Mouse (Mus musculus) right cerebral cortex, postnatal 36 days (tissue): ENCODE measurements at regions not wholly inside any gene's neighbourhood (a gene's known extent, or its start where the extent isn't known, plus 50 kb on each side); places are given as distances from the start of the nearest gene placed in this dataset.

ENCODE experiments used
- DNase-seq, 2 experiments: peaks; one replicate each; pipeline ENCODE4 v3.0.0; 2022; ENCODE audit warnings: low spot score in 2 of 2, mixed read lengths in 1 of 2

DNA sequence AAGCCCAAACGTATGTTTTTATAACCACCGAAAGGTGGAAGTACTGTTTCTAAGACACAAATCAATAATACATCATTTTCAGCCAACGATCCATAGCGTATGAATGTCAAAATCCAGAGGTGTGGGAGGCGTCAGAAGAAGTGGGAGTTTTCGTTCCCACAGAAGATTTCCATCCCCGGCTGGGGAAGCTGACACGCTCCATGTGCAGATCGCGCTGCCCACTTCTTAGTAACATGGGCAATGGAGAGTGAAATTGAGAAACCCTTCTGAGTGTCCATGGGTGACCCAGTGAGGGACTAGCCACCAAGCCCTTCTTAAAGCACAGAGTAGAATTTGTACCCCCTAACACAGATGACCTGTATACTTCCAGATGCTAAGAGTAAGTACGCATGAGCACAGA, 110.1 kb upstream of the Sh3bp4 start:
- no peak for DNase-seq

DNA sequence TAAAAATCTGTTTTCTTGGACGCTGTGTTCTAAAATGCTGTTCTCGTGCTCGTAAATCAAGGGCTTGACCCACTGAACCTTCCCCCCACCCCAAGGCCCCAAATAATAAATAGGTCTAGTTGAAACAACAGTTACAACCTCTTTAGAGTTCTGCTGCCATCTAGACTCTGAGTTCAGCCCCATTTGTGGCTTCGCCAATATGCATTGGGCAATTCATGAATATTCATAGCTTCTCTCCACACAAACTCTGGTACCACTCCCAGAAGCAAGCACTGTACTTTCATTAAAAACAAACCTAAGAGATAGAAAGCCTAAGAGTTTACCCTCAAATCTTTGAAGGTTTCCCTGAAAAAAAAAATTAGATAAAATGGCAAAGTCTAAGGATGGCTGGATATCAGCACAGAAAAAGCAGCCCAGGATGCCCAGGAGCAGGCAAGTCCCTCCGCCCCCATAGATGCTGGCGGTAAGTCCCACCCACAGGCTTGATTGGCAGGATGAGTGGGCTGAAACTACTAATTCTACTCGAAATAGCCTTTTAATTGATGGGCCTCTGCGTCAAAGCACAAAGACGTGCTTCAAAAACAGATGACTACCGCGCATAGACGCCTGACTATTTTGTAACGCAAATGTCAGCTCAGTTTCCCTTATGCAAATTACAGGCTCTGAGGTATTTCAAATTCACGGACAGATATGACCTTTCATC, 106.0 kb upstream of the Sh3bp4 start:
- peak in 1 of 2 experiments; percentile 16 for DNase-seq

DNA sequence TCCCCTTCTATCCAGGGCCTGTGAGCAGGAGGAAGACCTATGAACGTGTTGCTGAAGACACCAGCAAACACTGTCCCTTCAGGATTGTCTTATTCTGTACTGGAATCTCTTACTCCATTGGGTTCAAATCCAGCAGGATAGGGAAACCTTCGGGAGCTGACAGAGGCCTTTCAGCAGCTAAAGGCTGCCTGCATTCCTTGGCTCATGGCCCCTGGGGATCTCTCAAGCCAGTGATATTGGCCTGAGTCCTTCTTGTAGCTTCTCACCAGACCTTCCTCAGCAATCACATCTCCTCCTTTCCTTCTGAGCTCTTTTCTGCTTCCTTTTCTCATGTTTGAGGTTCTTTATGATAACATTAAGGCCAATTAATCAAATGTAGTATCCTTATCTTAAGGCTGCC, 103.8 kb upstream of the Sh3bp4 start:
- no peak for DNase-seq

DNA sequence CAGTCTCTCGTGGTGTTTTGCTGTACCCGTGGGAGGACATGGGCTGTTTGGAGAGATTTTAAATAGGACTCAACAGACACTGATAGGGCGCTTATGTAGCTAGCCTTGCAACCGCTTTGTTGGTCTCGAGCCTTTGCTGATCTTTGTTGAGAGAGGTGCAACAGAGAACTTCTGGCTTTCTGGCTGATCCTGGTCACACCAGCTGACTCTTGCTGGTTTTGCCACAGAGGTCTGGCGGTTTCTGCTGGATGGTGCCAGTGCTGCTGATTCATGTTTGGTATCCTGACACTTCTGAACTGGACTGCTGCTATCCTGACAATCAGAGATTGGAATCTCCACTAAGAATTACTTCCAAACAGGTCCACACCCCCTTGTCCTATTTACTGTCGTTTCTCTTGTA, 102.1 kb upstream of the Sh3bp4 start:
- DNase-seq, result no peak

DNA sequence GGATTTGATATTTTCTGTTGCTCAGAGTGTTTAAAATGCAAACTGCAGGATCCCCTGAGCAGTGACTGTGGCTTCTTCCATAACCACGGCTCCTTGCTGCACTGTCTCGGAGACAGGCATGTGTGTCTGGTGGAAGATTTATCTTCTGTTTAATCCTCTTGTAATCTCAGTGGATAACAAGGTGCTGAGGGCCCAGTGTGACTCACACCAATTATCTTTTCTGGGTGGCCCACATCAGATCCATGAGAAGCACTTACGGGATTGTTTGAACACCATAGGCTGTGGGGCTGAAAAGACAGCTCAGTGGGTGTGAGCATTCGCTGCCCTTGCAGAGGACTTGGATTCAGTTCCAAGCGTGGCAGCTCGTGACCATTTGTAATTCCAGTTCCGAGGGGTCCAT, 101.2 kb upstream of the Sh3bp4 start:
- DNase-seq, result no peak

DNA sequence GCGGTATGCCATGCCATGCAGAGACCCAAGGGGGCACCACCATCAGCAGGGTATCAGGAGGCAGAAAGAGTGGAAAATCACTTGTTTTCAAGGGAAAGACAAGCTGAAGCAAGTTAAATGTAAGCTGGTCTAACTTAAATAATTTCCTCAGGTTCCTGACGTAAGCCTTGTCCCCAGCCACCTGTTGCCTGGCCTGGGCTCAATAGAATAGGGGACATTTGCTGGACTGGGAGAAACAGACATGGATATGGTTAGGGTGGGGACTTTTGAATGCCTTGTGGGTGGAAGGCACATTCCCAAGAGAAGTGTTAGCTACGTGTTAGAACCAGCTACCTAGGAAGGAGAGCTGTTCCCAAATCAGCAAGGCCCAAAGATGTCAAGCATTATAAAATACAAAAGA, 100.6 kb upstream of the Sh3bp4 start:
- DNase-seq, result no peak

DNA sequence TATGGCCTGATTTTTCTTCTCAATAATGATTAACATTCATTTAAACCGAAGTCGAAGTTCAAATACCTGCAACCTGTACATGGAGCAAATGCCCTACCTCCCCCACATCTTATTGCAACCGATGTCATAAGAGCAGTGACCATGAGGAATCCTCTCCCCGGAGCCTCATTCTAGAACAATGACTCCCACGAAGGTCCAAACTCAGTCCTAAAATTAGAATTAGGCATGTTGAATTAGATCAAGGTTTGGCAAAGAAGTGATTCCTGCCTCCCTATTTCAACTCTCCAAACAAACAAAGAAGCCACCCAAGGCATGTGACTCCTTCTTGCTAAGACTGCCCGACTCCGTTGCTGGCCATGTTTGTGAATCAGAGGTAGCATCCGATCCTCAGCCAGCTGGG, 94.1 kb upstream of the Sh3bp4 start:
- no peak for DNase-seq

DNA sequence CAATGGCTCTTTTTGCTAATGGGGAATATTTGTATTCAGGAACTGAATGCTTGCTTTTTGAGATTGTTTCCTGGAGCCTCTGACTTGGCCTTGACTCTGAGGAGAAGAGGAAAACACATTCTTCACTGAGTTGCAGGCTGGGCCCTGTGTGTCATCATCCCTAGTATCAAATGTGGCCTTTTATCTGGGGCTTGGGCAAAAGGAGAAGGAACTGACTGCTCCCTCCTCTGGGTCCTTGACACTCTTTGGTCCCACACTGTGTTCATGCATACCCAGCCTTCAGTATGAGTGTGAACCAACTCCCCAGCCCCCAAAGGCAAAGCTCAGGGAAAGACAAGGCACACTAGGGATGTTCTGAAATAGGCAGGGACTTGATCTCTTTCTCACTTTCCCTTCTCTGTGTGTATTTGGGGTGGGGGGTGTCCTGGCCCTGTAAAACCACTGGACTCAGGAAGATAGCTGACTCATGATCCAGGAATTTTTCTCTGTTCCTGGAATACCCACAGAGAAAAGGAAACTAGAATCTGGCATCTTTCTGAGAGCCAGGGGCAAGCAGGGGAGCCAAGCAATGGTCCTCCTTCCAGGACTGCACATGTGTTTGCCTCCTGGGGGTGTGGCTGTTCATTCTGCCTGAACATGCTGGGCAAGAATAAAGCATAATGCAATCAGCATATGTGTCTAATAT, 82.1 kb upstream of the Sh3bp4 start:
- DNase-seq, result no peak

DNA sequence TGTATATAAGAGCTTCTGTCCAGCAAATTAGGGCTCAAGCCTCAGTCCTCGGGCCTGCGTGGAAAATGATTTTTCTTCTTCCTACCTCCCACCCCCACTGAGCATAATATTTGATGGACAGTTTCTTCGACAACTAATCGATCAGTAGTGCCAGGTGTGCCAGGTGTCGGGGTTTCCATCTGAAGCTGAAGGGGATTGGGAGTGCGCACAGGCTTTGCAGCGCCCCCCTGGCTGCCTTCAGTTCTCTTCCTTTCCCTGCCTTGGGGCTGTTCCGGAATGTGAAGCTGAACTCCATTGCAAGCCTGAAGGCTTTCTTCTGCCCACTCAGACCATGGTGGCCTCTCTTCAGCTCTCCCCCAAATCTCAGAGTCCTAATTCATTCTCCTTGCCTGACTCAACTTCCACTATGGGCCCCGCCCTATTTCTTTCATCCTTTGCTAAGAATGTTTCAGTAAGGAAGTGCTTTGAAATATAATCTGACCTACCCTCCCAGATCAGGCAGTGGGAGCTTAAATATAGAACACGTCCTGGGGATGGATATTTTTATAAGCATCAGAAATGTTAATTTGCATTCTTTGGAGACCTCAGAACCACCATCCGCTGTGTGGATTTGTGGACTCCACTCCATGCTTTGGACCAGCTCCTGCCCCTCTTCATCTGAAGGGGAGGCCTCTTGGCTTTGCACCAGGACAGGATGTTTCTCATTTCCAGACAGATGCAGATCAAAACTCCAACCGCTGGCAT, 75.5 kb upstream of the Sh3bp4 start:
- no peak for DNase-seq

DNA sequence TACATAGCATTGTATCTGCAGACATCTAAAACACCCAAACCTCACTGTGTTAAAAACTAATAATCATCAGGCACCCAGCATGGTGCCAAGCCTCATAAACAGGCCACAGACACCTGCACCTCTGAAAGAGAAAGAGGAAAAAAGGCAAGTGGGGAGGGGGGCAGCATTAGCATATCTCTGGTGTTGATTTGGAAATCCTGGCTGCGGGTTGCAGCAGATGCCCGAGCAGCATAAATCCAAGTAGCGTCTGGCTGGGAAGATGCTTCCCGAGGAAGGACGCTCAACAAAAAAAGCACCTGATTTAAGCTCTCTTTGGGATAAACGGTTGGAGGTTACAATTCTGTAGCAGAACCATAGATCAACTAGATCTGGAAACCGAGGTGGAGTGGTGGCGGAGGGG, 74.3 kb upstream of the Sh3bp4 start:
- DNase-seq, result no peak

DNA sequence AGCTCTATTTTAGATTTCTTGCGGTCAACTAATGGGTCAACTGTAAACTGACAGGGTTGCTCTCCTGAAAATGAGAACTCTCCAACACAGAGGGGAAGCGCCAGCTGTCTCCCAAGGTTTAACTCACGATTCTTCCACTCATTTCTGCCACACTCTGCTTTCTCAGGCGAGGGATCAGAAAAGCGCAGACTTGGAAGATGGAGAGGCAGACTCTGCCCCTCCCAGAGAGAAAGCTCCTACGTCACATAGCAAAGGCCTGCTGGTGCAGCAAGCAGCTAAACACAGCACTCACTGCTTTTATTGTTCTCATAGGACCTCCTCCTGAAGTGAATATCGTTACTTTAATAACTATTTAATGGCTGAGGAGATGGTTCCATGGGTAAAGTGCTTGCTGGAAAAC, 73.6 kb upstream of the Sh3bp4 start:
- DNase-seq, result no peak

DNA sequence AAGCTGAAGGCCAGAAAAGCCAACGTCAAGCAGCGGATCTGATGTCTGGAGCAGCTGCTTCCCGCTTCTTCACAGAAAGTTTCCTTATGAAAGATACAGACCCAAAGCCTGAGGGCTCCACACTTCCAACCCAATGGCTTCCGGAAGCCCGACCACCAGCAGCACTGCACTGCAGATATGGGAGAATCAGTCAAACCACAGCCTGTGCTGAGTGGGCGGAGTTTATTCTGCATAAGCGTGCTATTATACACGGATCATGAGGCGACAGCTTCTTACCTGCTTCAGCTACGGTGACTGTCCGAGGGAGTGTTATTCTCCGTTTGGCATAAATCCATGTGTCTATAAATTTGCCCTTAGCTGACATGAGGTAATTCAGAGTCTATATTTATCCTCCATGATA, 72.4 kb upstream of the Sh3bp4 start:
- DNase-seq, result no peak

DNA sequence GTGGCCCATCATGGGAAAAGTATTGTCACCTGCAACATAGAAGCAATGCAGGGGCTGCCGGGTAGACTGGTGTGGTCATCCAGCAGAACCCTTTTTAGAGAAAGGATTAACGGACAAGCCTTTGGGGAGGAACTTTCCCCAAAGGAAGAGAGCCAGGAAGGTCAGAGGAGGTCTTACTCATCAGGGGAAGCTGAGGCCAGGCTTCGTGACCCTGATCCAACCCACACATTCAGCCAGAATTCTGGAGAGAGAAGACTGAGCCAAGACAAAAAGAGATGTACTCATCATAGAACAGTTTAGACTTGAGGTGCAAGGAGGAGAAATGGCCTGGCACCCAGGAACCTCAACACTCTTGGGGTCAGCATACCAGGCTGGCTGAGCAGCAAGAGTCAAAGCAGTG, 67.9 kb upstream of the Sh3bp4 start:
- no peak for DNase-seq

DNA sequence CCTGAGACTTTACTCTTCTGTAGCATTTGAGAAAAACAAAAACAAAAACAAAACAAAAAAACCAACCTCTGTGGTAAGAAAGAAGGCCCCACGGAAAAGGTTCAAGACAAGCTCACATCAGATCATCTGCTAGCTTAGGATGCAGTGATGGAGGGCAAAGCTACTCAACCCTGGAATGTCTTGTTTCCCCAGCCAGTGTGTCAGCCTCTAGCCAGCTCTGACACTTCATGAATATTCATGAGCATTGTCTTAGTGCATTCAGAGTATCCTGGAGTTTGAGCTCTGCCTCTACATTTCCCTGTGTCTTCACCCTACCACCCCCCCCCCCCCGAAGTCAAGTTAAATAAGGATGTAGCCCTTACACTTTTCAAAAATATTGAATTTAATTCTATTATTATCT, 66.5 kb upstream of the Sh3bp4 start:
- no peak for DNase-seq

DNA sequence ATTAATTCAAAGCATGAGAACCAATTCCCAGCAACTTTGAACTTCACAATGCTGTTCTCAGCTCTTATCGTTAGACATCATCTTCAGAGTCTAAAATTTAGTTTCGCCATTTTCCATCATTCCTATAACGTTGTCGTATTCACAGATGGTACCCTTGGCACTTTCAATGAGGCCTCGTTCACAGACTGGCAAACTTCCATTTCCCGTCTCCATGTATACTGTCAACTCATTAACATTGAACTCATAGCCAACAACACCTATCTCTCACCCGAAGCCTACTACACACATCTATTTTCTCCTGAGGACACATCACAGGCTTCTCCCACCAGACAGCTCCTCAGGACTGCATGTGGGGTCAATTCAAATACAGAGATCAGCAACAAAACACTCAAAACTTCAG, 62.7 kb upstream of the Sh3bp4 start:
- no peak for DNase-seq

DNA sequence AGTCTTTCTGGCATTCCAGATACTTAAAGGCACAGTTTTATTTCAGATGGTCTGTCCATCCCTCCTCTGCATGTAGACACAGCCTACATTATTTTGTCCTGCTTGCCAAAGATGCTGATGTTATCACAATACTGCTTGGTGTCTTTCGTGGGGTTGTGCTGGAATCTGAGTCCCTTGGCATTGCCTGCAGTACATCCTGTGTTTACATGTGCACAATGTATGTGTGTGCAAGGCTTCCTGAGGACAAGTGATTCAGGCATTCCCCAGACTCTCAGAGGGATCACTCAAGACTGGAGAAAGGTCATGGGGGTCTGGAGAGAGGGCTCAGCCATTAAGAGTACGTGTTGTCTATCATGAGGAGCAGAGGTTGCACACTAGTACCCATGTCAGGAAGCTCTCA, 60.0 kb upstream of the Sh3bp4 start:
- no peak for DNase-seq

DNA sequence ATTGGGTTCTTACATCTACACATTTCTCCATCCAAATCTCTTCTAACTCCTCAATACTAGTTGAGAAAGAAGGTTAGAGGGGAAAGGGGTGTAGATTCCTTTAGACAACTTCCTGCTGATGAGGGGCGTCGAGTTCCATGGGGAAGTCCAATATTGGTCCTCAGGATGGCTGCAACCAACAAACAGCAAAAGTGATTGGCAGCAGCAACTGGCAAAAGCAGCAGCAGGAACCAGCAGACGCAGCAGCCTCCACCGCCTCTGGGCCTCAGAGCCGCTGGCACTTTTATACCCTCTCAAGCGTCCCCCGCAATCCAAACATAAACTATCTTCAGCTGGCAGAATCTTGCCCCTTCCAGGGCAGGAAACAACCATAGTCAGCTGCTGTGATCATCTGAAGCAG, 58.8 kb upstream of the Sh3bp4 start:
- no peak for DNase-seq

DNA sequence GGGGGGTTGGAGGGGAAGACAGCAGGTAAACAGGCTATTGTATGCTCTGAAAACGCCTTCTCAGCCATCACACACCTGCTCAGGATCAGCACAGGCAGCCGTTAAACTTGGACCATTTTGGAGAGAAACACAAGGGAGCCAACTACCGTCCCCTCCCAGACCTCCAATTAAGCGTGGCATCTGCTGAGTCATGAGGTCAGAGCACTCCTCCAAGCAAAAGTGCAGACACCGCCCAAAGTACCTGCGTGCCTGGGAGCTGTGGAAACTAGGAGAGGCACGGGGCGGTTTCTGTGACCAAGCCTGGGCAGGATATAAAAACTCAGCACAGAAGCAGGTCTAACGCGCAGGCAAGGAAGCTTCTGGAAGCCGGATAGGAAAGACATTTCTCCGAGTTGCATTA, 54.8 kb upstream of the Sh3bp4 start:
- DNase-seq, result no peak

DNA sequence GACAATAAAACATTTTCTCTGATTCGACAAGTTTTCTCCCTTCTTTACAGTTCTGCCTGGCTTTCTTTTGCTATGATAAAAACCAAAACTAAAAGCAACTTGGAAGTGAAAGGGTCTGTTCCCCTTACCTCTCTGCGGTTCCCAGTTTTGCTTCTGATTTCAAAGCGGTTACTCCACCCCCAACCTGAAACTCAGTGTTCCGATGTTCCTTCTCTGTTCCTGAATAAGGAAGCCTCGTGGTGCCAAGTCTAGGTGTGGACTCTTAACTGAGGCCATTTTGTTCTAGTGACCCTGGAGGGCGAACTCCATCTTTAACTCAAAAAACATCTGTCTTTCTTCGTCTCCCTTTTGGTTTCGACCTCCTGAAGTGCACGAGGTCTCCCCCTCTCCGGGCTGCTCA, 54.4 kb upstream of the Sh3bp4 start:
- no peak for DNase-seq

DNA sequence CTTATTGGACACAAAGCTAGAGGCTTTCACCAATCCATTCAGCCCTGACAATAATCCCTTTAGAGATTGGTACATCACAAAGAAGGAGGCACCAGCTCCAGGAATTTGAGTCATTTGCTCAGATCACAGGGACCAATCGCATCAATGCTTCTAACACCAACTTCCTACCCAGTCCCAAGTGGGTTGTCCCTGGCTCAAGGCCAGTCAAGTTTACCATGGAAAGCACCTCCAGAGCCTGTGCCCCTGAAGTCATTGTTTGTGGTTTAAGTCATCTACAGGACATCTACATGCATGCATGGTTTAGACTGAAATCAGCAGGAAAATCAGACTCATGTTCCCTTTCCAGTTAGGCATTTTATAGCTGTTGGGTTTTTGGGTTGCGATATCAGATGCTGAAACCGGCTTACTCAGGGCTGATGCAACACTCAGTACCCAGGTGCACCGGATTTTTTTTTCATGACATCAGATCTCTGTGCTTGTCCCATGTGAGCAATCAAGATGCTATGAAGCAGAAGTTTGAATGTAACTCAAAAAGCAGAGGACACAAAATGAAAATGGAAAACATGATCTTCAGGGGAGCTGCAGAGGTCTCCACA, 50.3 kb upstream of the Sh3bp4 start:
- no peak for DNase-seq
